Mouse (Mus musculus): ENCODE measurements around the gene Tnfaip8l3. TPM values are rescaled to one million over a fixed set of nuclear protein-coding genes. Genes with fewer than 3 reads are reported as not detected.
A peak's percentile ranks its signal among the peaks of the same experiment; 100 is the strongest.

Gene Tnfaip8l3
- polyA plus RNA-seq, 1 experiment, result not detected

GRCm38 (mm10) chr9:53990921-53991320 is 77.3 kb downstream of the Tnfaip8l3 start:
- H3K36me3 ChIP-seq (ENCODE audit: control insufficient read depth, insufficient read depth, low read length), result no peaks in the 10 kb centered on the region
- TF ChIP-seq CTCF (IDR thresholded peaks at IDR 0.05; ENCODE audit: control insufficient read depth, insufficient read depth, insufficient replicate concordance, low read depth, low read length) (0 out of 2 replicates have a peak, but pooled peaks have one; percentile 9), POLR2A (IDR thresholded peaks at IDR 0.05; ENCODE audit: control insufficient read depth, low read depth, low read length) (no peak)
- no peak overlapping the region for H3K27ac ChIP-seq (ENCODE audit: control insufficient read depth, insufficient read depth, low read depth, low read length)
- H3K27me3 ChIP-seq (ENCODE audit: control insufficient read depth, insufficient read depth, low read length), result no peaks in the 10 kb centered on the region
- H3K4me1 ChIP-seq (ENCODE audit: control insufficient read depth, insufficient read depth, low read length), result 0 out of 2 replicates have a peak, but pooled peaks cover 3% of the 10 kb centered on the region
- no peak overlapping the region for H3K4me3 ChIP-seq (ENCODE audit: control insufficient read depth, low read depth, low read length)

GRCm38 (mm10) chr9:53986972-53987371 is 81.2 kb downstream of the Tnfaip8l3 start:
- Histone ChIP-seq H3K36me3 (ENCODE audit: control insufficient read depth, insufficient read depth, low read length) (no peaks in the 10 kb centered on the region), H3K27me3 (ENCODE audit: control insufficient read depth, insufficient read depth, low read length) (no peaks in the 10 kb centered on the region), H3K4me1 (ENCODE audit: control insufficient read depth, insufficient read depth, low read length) (0 out of 2 replicates have a peak, but pooled peaks cover 3% of the 10 kb centered on the region), H3K27ac (ENCODE audit: control insufficient read depth, insufficient read depth, low read depth, low read length) (no peak overlapping the region), H3K4me3 (ENCODE audit: control insufficient read depth, low read depth, low read length) (no peak overlapping the region)
- TF ChIP-seq CTCF (IDR thresholded peaks at IDR 0.05; ENCODE audit: control insufficient read depth, insufficient read depth, insufficient replicate concordance, low read depth, low read length) (no peak), POLR2A (IDR thresholded peaks at IDR 0.05; ENCODE audit: control insufficient read depth, low read depth, low read length) (no peak)

- TF ChIP-seq POLR2A (IDR thresholded peaks at IDR 0.05; ENCODE audit: control insufficient read depth, low read depth, low read length), result no peak
- peak; percentile 46; the same call in 1 of the 2 replicates for TF ChIP-seq CTCF (IDR thresholded peaks at IDR 0.05; ENCODE audit: control insufficient read depth, insufficient read depth, insufficient replicate concordance, low read depth, low read length)
These were observed 83.3 kb downstream of the Tnfaip8l3 start for GRCm38 (mm10) chr9:53984868-53985267.

GRCm38 (mm10) chr9:53975122-53975518 is 93.1 kb downstream of the Tnfaip8l3 start, which contains the start of gene Elmod1:
Elmod1 (minus strand) TSS chr9:53975301.
- H3K4me1 ChIP-seq (ENCODE audit: control insufficient read depth, insufficient read depth, low read length), result peaks cover 13% of the 10 kb centered on the region
- no peaks in the 10 kb centered on the region for H3K36me3 ChIP-seq (ENCODE audit: control insufficient read depth, insufficient read depth, low read length)
- TF ChIP-seq CTCF (IDR thresholded peaks at IDR 0.05; ENCODE audit: control insufficient read depth, insufficient read depth, insufficient replicate concordance, low read depth, low read length), result no peak
- no peak for TF ChIP-seq POLR2A (IDR thresholded peaks at IDR 0.05; ENCODE audit: control insufficient read depth, low read depth, low read length)
- H3K27me3 ChIP-seq (ENCODE audit: control insufficient read depth, insufficient read depth, low read length), result no peaks in the 10 kb centered on the region
- H3K27ac ChIP-seq (ENCODE audit: control insufficient read depth, insufficient read depth, low read depth, low read length), result no peak within 1 kb of the TSS
- peak within 1 kb of the TSS; percentile 69 for H3K4me3 ChIP-seq (ENCODE audit: control insufficient read depth, low read depth, low read length)

More at GRCm38 (mm10) chr9:53984868-53985267, 83.3 kb downstream of the Tnfaip8l3 start:
- H3K4me1 ChIP-seq (ENCODE audit: control insufficient read depth, insufficient read depth, low read length), result no peaks in the 10 kb centered on the region
- no peak overlapping the region for H3K4me3 ChIP-seq (ENCODE audit: control insufficient read depth, low read depth, low read length)
- no peak overlapping the region for H3K27ac ChIP-seq (ENCODE audit: control insufficient read depth, insufficient read depth, low read depth, low read length)
- no peaks in the 10 kb centered on the region for H3K27me3 ChIP-seq (ENCODE audit: control insufficient read depth, insufficient read depth, low read length)
- no peaks in the 10 kb centered on the region for H3K36me3 ChIP-seq (ENCODE audit: control insufficient read depth, insufficient read depth, low read length)

GRCm38 (mm10) chr9:53974328-53975121 is 93.7 kb downstream of the Tnfaip8l3 start:
- no peaks in the 10 kb centered on the region for H3K36me3 ChIP-seq (ENCODE audit: control insufficient read depth, insufficient read depth, low read length)
- H3K27ac ChIP-seq (ENCODE audit: control insufficient read depth, insufficient read depth, low read depth, low read length), result no peak overlapping the region
- peaks cover 14% of the 10 kb centered on the region for H3K4me1 ChIP-seq (ENCODE audit: control insufficient read depth, insufficient read depth, low read length)
- TF ChIP-seq POLR2A (IDR thresholded peaks at IDR 0.05; ENCODE audit: control insufficient read depth, low read depth, low read length), result no peak
- no peak for TF ChIP-seq CTCF (IDR thresholded peaks at IDR 0.05; ENCODE audit: control insufficient read depth, insufficient read depth, insufficient replicate concordance, low read depth, low read length)
- H3K27me3 ChIP-seq (ENCODE audit: control insufficient read depth, insufficient read depth, low read length), result no peaks in the 10 kb centered on the region
- peak overlapping the region; percentile 69 for H3K4me3 ChIP-seq (ENCODE audit: control insufficient read depth, low read depth, low read length)

GRCm38 (mm10) chr9:53973929-53974327 is 94.3 kb downstream of the Tnfaip8l3 start:
- H3K4me3 ChIP-seq (ENCODE audit: control insufficient read depth, low read depth, low read length), result no peak overlapping the region
- no peak for TF ChIP-seq CTCF (IDR thresholded peaks at IDR 0.05; ENCODE audit: control insufficient read depth, insufficient read depth, insufficient replicate concordance, low read depth, low read length)
- no peak for TF ChIP-seq POLR2A (IDR thresholded peaks at IDR 0.05; ENCODE audit: control insufficient read depth, low read depth, low read length)
- no peaks in the 10 kb centered on the region for H3K36me3 ChIP-seq (ENCODE audit: control insufficient read depth, insufficient read depth, low read length)
- H3K4me1 ChIP-seq (ENCODE audit: control insufficient read depth, insufficient read depth, low read length), result peaks cover 14% of the 10 kb centered on the region
- H3K27ac ChIP-seq (ENCODE audit: control insufficient read depth, insufficient read depth, low read depth, low read length), result no peak overlapping the region
- no peaks in the 10 kb centered on the region for H3K27me3 ChIP-seq (ENCODE audit: control insufficient read depth, insufficient read depth, low read length)

Other genes starting within 250 kb of the Tnfaip8l3 start
- 0.47 and 0.67 TPM in 2 replicates for gene Sln, start 218.2 kb downstream of the Tnfaip8l3 start, polyA plus RNA-seq (2012; rRNA removed)
- gene Elmod1, start 93.1 kb downstream of the Tnfaip8l3 start, polyA plus RNA-seq (2012; rRNA removed), result 0.04 and 0.05 TPM in 2 replicates
- gene Cyp19a1, start 199.7 kb upstream of the Tnfaip8l3 start, polyA plus RNA-seq (2012; rRNA removed), result 1.7 and 3.2 TPM in 2 replicates
- gene Gldn, start 218.1 kb upstream of the Tnfaip8l3 start, polyA plus RNA-seq (2012; rRNA removed), result 0.19 and 0.28 TPM in 2 replicates

All from testis, adult 2 months (tissue).